Mouse (Mus musculus) stomach, postnatal 0 days (tissue): ENCODE data around the gene Ifi211.
"Not testable (repeated sequence)": the region's sequence is repeated elsewhere in the genome, so short reads cannot be mapped to it uniquely, and the experiment has no call there.

Experiments used
- CTCF ChIP-seq: IDR thresholded peaks from 2 replicates; pipeline ENCODE4 v1.5.1; 2016; ENCODE audit warnings: antibody characterized with exemption, low read depth, mild to moderate bottlenecking, moderate library complexity
- EP300 ChIP-seq: optimal IDR thresholded peaks from 2 replicates; pipeline ENCODE3; 2016; ENCODE audit warnings: antibody characterized with exemption

GRCm38 (mm10) chr1:173961491-173961890, 48.6 kb upstream of the Ifi211 start:
- TF ChIP-seq CTCF, EP300: not testable (repeated sequence)
